Mouse (Mus musculus) bone marrow, adult 2 months (tissue): ENCODE results near the gene H2-M10.3.

Experiments
- CTCF ChIP-seq: fragments of 200-500 bp; IDR thresholded peaks from 2 replicates; pipeline ENCODE4 v1.5.1; 2011; ENCODE audit warnings: low read length, control low read depth; ENCODE audit not compliant: control insufficient read depth, insufficient read depth
- POLR2A ChIP-seq: fragments of 200-500 bp; IDR thresholded peaks from 2 replicates; pipeline ENCODE4 v1.6.1; 2011; ENCODE audit warnings: low read depth, mild to moderate bottlenecking, control low read depth, low read length, borderline replicate concordance; ENCODE audit not compliant: control insufficient read depth

DNA sequence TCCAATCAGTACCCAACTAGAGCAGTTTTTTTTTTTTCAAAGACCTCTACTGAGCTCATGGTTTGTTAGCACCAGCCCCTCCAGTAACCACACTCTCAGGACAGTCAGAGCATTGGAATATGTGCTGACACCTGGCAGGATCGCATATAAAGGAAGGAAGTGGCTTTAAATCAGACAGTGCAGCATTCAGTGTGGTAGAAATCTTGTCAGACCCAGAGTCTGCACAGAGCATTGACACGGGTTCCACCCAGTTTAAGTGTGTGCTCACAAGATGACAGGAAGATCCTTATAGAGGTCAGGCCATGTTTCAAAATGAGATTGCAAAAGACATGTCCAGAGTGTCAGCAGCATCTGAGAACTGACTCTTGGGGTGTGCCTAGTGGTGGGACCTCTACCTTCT is 21.7 kb upstream of the H2-M10.3 start:
- TF ChIP-seq CTCF (no peak), POLR2A (no peak)
